Mouse (Mus musculus) spleen, adult 18-20 months (tissue): Measurements from ENCODE around the gene Sfr1.

Source experiments
- DNase-seq, 2 experiments: peaks; one replicate each; pipeline ENCODE4 v3.0.0; 2022; ENCODE audit warnings: mixed read lengths in 2 of 2

The Sfr1 gene

DNA sequence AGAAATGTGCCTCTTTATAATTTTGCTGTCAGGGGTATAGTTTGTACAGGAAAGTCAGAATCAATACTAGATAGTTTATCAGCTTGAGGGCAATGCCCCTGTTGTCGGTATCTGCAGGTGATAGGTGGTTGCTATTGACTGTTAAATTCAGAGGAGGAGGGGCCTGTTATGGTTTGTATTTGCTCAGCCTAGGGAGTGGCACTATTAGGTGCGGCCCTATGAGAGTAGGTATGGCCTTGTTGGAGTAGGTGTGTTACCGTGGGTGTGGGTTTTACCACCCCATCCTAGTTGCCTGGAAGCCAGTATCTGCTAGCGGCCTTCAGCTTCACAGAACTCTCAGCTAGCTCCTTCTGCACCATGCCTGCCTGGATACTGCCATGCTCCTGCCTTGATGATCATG, 22.4 kb downstream of the Sfr1 start:
- no peak for DNase-seq

DNA sequence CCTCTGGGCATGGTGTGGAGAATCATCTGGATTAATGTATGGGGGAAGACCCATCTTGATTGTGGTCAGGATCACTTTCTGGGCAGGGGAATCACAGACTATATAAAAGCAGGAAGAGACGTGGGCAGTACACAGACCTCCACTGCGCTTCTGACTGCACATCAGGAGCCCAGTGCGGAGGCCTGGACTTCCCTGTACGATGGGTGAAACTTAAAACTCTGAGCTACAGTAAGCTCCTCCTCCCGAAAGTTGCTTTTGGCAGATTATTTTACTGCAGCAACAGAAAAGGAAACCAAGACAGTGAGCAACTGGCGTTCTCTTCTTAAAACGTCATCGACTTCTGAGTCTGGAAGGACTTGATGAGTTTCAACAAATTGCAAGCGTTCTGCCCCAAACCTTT, 23.4 kb downstream of the Sfr1 start:
- DNase-seq = no peak

GRCm38 (mm10) chr19:47755625-47756024, 24.1 kb downstream of the Sfr1 start:
- peak in 1 of 2 experiments; percentile 2 for DNase-seq

DNA sequence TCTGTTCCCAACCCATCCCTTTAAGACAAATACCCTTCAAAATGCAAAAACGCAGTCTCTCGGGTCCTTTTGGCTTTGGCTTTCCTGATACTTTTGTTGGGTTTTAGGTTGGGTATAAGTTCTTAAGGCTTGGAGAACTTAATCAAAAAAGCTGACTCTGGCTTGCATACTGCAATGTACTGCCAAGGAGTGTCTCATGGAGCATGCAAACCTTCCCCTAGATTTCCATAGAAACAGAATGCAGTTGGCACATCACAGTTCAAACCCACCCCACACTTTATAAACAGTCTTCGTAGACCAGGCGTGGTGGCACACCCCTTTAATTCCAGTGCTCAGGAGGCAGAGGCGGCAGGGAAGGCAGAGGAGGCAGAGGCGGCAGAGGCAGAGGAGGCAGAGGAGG, 46.4 kb downstream of the Sfr1 start:
- DNase-seq = no peak

DNA sequence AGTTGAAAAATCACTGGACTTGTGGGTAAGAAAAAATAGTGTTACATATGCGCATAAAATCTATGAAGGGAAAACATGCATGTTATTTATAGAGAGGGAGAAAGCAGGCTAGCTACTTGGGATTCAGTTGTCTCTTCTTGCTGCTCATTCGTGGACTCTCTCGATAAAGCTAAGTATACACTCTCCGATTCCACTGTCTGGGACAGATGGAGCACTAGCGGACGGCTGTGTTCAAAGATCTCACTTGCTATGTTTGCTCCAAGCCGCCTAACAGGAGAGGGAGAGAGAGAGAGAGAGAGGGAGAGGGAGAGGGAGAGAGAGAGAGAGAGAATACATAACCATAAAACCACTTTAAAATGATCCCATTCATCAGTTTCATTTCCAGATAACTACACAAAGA, 48.7 kb downstream of the Sfr1 start:
- DNase-seq = no peak

DNA sequence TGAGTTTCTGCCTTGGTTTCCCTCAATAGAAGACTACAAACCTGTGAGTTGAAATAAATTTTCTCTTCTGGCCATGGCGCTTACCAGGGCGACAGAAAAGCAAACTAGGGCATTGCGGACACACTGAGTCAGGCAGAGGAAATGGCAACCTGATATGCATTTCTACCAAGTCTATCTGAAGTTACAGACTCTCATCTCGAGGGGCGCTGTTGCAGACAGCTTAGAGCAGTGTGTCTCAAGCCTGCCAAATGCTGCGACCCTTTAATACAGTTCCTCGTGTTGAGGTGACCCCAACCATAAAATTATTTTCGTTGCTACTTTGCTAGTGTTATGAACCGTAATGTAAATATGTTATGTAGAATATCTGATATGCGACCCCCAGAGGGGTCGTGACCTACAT, 49.5 kb downstream of the Sfr1 start:
- DNase-seq = no peak

DNA sequence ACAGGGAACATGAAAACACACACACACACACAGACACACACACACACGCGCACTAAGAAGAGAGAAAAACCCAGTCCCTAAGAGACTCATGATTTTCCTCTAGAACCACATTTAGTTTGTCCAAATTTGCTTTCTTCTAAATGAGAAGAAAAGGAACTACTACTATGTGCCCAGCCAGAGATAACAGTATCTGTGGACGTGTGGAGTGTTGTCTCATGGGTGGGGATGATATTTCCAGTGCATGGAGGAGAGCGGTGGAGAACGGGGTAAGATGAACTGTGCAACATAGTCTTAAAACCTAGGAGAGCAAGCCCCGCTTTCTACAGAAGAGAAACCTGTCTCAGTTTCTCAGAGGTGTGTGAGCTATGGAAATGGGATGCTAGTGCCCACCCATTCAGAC, 52.4 kb downstream of the Sfr1 start:
- no peak for DNase-seq
